Mouse (Mus musculus): ENCODE data around the gene Sik3. TPM values are rescaled to one million over a fixed set of nuclear protein-coding genes. Genes with fewer than 3 reads are reported as not detected.

Sik3 gene
- polyA plus RNA-seq (2015; fragmentation: Nextera tagmentation; extraction: Ambion mirVana), result 11.5 and 15.3 TPM in 2 replicates

DNA sequence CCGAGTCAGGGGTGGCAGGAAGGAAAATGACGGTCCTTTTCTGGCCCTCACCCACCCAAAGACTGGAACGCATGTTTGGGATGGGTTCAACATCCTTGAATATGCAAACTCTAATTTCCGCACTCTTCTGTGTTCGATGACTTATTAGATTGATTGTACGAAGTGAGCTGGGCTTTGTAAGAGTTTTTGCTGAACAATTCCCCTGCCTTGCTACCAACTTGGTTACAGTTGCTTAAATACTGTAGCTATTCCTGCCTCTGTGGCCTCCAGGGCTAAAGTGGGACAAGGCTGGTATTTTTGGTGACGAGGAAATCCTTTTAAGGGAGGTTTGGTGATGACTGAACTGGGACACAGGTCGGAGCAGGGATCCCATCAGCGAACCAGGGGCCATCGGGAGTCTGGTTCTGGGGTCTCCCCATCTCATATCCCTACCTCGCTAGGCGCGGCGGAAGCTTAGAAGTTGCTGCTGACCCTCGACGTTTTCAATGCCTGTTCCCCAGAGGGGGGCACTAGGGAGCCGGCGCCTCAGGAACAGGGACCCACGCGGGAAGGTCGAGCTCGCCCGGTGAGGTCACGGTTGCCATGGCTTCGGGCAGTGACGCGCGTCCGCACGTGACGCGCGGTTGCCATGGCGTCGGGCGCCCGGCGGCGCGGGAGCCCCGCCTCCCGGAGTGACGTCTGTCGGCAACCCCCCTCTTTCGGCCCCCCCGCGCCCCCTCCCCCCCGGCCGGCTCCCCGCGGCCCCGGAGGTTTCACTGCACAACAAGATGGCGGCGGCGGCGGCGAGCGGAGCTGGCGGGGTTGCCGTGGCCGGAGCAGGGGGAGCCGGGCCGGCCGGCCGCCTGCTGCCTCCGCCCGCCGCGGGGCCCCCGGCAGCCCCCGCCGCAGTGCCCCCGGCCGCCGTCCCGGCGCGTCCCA is at the start of gene Sik3, which contains the start of gene Pafah1b2:
TSS of gene Sik3 (plus strand) at position 730 of the 918 bp plus-strand sequence.
TSS of gene Pafah1b2 (minus strand) at position 600 of the 918 bp plus-strand sequence.
- Histone ChIP-seq H3K4me1 (peaks cover 22% of the 10 kb centered on the region), H3K36me3 (no peaks in the 10 kb centered on the region), H3K4me3 (replicated peaks) (peak within 1 kb of the TSS; percentile 84), H3K4me2 (peak within 1 kb of the TSS; percentile 70), H3K27ac (peak within 1 kb of the TSS; percentile 88), H3K9ac (peak within 1 kb of the TSS; percentile 91), H3K27me3 (replicated peaks) (no peaks in the 10 kb centered on the region), H3K9me3 (no peaks in the 10 kb centered on the region)
- 4% methylated on average over 46 of the region's 78 CpGs for WGBS
- ATAC-seq (ENCODE audit: insufficient read depth, low FRiP score, low read depth), result peak; percentile 78

DNA sequence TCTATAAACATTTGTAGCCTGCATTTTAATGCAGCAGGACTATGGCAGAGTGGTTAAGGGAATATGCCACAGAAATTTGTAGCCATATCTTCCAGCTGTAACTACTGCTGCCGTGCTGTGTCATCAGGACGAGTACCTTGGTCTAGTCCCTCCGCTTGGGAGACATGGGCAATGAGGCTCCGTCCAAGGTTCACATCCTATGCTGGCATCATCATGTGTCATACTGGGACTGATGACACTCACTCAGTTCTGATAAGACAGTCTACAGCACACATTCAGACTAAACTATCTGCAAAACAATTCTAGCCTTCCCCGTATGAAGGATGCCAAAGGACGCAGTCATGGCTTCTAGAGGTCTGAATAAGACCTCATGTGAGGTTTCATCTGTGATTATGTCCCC is 49.0 kb upstream of the Sik3 start:
- Histone ChIP-seq H3K4me2 (no peak overlapping the region), H3K27me3 (replicated peaks) (no peaks in the 10 kb centered on the region), H3K4me1 (peaks cover 3% of the 10 kb centered on the region; the same call in 1 of the 2 replicates), H3K27ac (no peak overlapping the region), H3K4me3 (replicated peaks) (no peak overlapping the region), H3K36me3 (peaks cover 33% of the 10 kb centered on the region), H3K9me3 (no peaks in the 10 kb centered on the region), H3K9ac (no peak overlapping the region)
- WGBS, result 90% methylated on average over 6 of the region's 6 CpGs
- no peak for ATAC-seq (ENCODE audit: insufficient read depth, low FRiP score, low read depth)

DNA sequence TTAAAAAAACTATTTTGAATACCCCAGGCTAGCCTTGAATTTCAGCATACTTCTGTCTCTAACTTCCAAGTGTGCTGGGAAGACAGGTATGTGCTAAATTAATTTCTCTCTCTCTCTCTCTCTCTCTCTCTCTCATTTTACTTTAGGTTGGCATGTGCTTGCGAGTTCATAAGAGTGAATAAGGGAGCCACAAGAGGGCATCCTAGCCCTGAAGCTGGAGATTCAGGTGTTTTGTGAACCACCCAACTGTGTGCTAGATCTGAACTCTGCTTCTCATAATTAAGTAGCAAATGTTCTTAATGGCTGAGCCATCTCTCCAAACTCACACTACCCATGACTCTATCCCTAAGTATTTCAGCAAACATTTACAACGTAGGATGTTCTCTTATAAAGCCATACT is 35.7 kb upstream of the Sik3 start:
- 86% methylated on average over 2 of the region's 2 CpGs for WGBS
- peaks cover 36% of the 10 kb centered on the region for H3K36me3 ChIP-seq
- H3K27me3 ChIP-seq (replicated peaks), result no peaks in the 10 kb centered on the region
- H3K4me2 ChIP-seq, result no peak overlapping the region
- H3K27ac ChIP-seq, result no peak overlapping the region
- peaks cover 5% of the 10 kb centered on the region; the same call in 1 of the 2 replicates for H3K4me1 ChIP-seq
- no peak overlapping the region for H3K4me3 ChIP-seq (replicated peaks)
- no peak overlapping the region for H3K9ac ChIP-seq
- H3K9me3 ChIP-seq, result no peaks in the 10 kb centered on the region
- no peak for ATAC-seq (ENCODE audit: insufficient read depth, low FRiP score, low read depth)

DNA sequence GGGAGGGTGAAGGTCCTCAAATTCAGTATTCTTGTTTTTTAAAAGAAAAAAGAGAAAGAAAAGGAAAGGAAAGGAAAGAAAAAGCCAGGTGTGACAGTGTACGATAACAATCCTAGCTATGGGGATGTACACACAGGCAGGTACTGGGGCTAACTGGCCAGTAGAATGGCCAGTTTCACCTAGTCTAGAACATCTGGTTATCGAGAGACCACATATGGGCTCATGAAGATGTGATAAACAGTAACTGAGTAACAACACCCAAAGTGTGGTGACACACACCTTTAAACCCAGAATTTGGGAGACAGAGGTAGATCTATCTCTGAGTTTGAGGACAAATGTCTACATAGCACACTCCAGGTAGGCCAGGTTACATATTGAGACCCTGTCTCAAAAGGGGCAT is 32.8 kb upstream of the Sik3 start:
- Histone ChIP-seq H3K27me3 (replicated peaks) (no peaks in the 10 kb centered on the region), H3K4me2 (no peak overlapping the region), H3K9ac (no peak overlapping the region), H3K4me3 (replicated peaks) (no peak overlapping the region), H3K36me3 (peaks cover 16% of the 10 kb centered on the region; the same call in 1 of the 2 replicates), H3K9me3 (no peaks in the 10 kb centered on the region), H3K27ac (no peak overlapping the region), H3K4me1 (peaks cover 11% of the 10 kb centered on the region; the same call in 1 of the 2 replicates)
- ATAC-seq (ENCODE audit: insufficient read depth, low FRiP score, low read depth), result no peak
- WGBS, result 91% methylated on average over 2 of the region's 2 CpGs

DNA sequence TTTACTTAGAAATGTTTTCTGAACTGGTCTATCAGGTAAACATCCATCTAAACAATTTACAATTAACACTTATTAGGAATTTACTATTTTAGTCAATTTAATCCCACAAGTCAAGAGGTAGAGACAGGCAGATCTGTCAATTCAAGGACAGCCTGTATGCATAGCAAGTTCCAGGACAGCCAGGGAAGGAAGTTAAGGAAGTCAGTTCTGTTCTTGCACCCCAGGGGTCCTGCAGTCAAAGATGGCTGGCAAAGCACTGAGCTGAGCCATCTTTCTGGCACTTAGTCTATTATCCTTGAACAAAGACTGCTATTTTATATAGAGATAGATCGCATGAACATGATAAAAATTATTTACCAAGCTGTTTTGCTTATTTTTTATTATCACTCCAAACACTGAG is 32.0 kb upstream of the Sik3 start:
- H3K27me3 ChIP-seq (replicated peaks), result no peaks in the 10 kb centered on the region
- peaks cover 10% of the 10 kb centered on the region; the same call in 1 of the 2 replicates for H3K36me3 ChIP-seq
- WGBS, result 81% methylated on average over 1 of the region's 1 CpGs
- H3K9me3 ChIP-seq, result no peaks in the 10 kb centered on the region
- no peak overlapping the region for H3K4me2 ChIP-seq
- ATAC-seq (ENCODE audit: insufficient read depth, low FRiP score, low read depth), result no peak
- no peak overlapping the region for H3K27ac ChIP-seq
- H3K4me3 ChIP-seq (replicated peaks), result no peak overlapping the region
- peaks cover 11% of the 10 kb centered on the region; the same call in 1 of the 2 replicates for H3K4me1 ChIP-seq
- H3K9ac ChIP-seq, result no peak overlapping the region

DNA sequence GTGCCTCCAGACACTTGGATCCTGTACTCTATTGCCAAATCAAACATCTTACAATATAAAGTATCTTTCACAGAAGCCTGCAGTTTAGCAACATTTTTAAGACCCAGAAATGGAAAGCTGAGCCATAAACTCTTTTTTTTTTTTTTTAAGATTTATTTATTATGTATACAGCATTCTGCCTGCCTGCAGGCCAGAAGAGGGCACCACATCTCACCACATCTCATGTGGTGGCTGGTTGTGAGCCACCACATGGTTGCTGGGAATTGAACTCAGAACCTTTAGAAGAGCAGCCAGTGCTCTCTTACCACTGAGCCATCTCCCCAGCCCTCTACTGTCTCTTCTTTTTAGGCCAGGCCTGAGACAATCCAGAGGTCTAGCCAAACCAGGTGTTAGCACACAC is 31.3 kb upstream of the Sik3 start:
- Histone ChIP-seq H3K4me3 (replicated peaks) (no peak overlapping the region), H3K27ac (no peak overlapping the region), H3K4me2 (no peak overlapping the region), H3K9ac (no peak overlapping the region), H3K9me3 (no peaks in the 10 kb centered on the region), H3K4me1 (peaks cover 11% of the 10 kb centered on the region; the same call in 1 of the 2 replicates), H3K27me3 (replicated peaks) (no peaks in the 10 kb centered on the region), H3K36me3 (peaks cover 6% of the 10 kb centered on the region; the same call in 1 of the 2 replicates)
- no peak for ATAC-seq (ENCODE audit: insufficient read depth, low FRiP score, low read depth)

DNA sequence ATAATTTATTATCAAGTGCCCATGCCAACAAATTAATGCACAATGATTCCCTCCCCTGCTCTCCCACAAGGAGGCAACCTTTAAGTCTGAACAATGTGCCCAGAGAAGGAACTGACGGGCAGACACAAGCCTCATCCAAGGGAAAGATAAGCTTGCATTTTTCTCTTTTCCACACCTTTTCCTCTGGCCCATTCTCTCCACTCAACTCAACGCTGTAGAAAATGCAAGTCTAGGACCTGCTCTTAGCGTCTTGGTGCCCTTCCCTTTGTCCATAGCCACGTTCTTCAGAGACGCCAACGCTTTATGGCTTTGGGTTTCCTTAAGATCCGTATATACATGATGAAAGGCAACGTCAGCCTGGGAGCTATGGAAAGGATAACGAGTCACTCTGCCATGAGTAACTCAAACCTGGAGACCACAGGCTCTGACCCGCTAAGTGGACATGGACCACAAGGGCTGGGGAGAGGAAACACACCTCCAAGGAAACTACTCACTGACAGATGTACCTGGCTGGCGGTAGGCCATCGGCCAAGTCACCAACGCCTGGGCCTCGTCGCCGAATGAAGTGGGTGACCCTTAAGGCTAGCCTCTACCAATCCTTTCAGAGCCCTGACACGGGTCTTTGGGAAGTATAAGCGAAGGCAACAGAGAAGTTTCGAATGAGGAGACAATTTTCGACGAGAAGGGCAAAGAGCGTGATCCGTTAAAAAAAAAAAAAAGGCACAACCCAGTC is 28.8 kb upstream of the Sik3 start:
- no peaks in the 10 kb centered on the region for H3K27me3 ChIP-seq (replicated peaks)
- H3K36me3 ChIP-seq, result no peaks in the 10 kb centered on the region
- peaks cover 11% of the 10 kb centered on the region; the same call in 1 of the 2 replicates for H3K4me1 ChIP-seq
- H3K9ac ChIP-seq, result peak overlapping the region; percentile 87
- H3K27ac ChIP-seq, result peak overlapping the region; percentile 92
- H3K4me3 ChIP-seq (replicated peaks), result peak overlapping the region; percentile 90
- H3K4me2 ChIP-seq, result peak overlapping the region; percentile 73
- H3K9me3 ChIP-seq, result no peaks in the 10 kb centered on the region
- no peak for ATAC-seq (ENCODE audit: insufficient read depth, low FRiP score, low read depth)
- 1% methylated on average over 23 of the region's 23 CpGs for WGBS

DNA sequence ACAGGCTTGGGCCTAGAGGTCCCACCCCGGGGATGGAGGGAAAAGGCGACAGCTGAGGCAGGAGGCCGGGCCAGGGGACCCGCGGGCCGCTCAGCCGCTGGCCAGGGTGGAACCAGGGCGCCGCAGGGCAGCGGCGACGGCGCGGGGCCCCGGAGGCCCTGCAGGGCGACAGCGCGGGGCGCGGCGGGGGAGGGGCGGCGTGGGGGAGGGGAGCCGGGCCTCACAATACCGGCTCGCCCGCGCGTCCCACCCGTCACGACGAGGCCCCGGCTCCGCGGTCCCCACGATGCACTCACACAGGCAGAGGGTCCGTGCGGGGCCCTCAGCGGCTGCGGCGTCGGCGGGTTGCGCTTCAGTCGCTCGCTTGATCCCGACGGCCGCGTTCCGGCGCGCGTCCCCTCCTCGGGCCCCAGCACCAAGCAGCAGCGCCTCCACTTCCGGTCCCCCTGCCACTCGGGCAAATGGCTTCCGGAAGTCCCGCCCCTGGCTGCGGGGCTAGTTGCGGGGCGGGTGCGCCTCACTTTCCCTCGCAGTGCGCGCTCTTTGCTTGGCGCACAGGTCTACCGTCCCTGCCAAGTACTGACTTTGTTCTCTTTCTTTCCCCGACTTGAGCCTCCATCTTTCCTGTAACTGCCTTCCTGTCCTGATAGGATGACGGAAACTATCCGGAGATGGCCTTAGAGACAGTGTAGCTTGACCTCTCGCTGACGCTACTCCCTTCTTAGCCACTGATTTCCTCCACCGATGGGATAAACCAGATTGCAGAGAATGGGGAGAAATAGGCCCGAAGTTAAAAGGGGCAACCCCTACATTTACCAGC is 28.0 kb upstream of the Sik3 start:
- Histone ChIP-seq H3K9ac (peak overlapping the region; percentile 87), H3K4me3 (replicated peaks) (peak overlapping the region; percentile 90), H3K36me3 (no peaks in the 10 kb centered on the region), H3K4me1 (peaks cover 11% of the 10 kb centered on the region; the same call in 1 of the 2 replicates), H3K27me3 (replicated peaks) (no peaks in the 10 kb centered on the region), H3K9me3 (no peaks in the 10 kb centered on the region), H3K4me2 (peak overlapping the region; percentile 73), H3K27ac (peak overlapping the region; percentile 92)
- WGBS, result under 1% methylated on average over 59 of the region's 76 CpGs
- peak; percentile 90 for ATAC-seq (ENCODE audit: insufficient read depth, low FRiP score, low read depth)

DNA sequence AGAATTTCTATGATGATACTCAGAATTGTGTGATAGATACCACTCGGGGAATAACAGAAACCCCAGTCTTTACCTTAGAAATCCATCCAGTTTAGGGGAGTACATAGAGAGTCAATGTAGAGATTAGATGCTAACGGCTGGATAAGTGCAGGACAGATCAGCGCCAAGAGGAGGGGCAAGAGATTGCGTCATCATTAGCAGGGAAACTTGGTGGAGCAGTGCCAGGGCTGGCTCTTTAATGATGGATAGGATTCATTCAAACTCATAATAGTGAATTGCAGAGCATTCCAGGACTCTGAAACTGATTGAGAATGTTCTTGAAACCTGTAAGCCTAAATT is 27.4 kb upstream of the Sik3 start:
- Histone ChIP-seq H3K9me3 (no peaks in the 10 kb centered on the region), H3K4me1 (peaks cover 6% of the 10 kb centered on the region; the same call in 1 of the 2 replicates), H3K4me2 (peak overlapping the region; percentile 73), H3K4me3 (replicated peaks) (peak overlapping the region; percentile 90), H3K27me3 (replicated peaks) (no peaks in the 10 kb centered on the region), H3K27ac (peak overlapping the region; percentile 92), H3K36me3 (no peaks in the 10 kb centered on the region), H3K9ac (peak overlapping the region; percentile 87)
- peak; percentile 48 for ATAC-seq (ENCODE audit: insufficient read depth, low FRiP score, low read depth)
- WGBS, result 0% methylated on average over 4 of the region's 4 CpGs

DNA sequence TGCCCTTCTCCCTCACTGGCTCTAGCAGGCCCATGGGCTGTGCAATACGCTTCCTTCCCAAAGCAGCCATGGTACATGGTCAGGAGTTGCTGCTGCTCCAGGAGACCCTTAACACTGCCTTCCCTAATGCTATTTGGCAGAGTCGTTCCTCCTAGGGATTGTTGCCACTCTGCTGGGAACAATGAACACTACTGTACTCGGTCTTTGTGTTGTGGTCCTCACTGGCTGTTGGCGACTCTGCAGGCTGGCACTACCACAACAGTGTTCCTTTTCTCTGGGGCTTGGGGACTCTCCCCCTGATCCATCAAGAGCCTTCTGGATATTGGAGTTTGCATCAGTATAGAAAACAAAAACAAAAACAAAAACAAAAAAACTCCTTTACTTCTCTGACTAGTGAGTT is 13.6 kb upstream of the Sik3 start:
- 78% methylated on average over 4 of the region's 4 CpGs for WGBS
- Histone ChIP-seq H3K36me3 (no peaks in the 10 kb centered on the region), H3K4me2 (no peak overlapping the region), H3K9ac (no peak overlapping the region), H3K27me3 (replicated peaks) (no peaks in the 10 kb centered on the region), H3K4me3 (replicated peaks) (no peak overlapping the region), H3K4me1 (peaks cover 2% of the 10 kb centered on the region; the same call in 1 of the 2 replicates), H3K9me3 (no peaks in the 10 kb centered on the region), H3K27ac (no peak overlapping the region)
- no peak for ATAC-seq (ENCODE audit: insufficient read depth, low FRiP score, low read depth)

DNA sequence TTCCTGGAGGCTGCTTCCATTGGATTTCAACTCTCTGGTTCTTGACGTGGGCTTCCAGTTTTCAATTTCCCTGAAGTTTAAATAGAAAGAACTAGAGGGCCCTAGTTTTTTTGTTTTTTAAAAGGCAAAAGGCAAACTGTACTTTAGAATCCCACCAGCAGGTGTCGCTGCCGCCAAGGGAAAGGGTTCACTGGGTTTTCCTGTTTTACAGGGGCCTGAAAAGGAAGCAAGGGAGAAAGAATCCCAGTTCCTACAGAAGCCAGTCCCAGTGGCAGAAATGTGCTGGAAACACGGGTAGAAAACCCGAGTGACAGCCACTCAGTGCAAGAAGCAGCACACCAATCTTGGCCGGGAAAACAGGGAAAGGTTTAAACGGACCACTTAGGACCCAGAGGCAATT is 8.9 kb upstream of the Sik3 start:
- Histone ChIP-seq H3K4me3 (replicated peaks) (no peak overlapping the region), H3K27ac (no peak overlapping the region), H3K27me3 (replicated peaks) (no peaks in the 10 kb centered on the region), H3K36me3 (no peaks in the 10 kb centered on the region), H3K9me3 (no peaks in the 10 kb centered on the region), H3K4me1 (peaks cover 5% of the 10 kb centered on the region; the same call in 1 of the 2 replicates), H3K9ac (no peak overlapping the region), H3K4me2 (no peak overlapping the region)
- 5% methylated on average over 7 of the region's 7 CpGs for WGBS
- ATAC-seq (ENCODE audit: insufficient read depth, low FRiP score, low read depth), result no peak

Data from stomach, embryonic 15.5 days (tissue).